Mouse (Mus musculus): ENCODE results near the gene Slc41a1.

Gene Slc41a1

GRCm38 (mm10) chr1:131828297-131829126, 1.2 kb downstream of the Slc41a1 start:
- no peak for DNase-seq

- DNase-seq = peak; percentile 59
Observed at GRCm38 (mm10) chr1:131829279-131829678, 2.0 kb downstream of the Slc41a1 start.

- peak; percentile 37 for DNase-seq
Observed at GRCm38 (mm10) chr1:131830561-131830960, 3.3 kb downstream of the Slc41a1 start.

DNA sequence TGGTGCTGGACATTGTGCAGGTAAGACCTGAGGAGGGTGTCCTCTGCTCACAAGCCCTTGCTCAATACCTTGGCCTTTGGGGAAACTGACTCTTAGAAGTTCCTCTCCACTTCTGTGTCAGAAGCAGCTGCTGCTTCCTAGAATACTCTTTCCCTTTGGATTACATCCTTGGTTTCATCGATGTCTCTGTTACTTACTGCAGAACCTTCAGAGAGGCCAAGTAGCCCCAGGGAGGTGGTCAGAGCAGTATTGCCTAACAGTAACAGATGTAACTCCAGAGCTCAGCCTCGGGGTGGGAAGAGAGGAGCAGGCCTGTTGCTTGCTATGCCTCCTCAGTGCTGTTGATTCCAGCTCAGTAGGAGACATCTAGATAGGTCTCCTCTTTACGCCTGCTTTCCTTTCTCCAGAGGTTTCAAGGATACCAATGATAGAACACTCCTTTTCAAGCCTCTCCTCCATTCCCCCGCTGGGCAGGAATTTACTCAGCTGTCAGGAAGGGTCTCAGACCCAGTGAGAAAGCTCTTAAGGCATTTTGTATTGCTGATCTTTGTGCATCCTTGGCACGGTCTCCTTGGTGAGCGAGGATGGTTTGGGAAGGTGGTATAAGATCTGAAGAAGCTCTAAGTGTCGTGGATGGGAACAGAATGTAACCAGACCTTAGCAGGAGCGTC, 3.8 kb downstream of the Slc41a1 start:
- no peak for DNase-seq

DNA sequence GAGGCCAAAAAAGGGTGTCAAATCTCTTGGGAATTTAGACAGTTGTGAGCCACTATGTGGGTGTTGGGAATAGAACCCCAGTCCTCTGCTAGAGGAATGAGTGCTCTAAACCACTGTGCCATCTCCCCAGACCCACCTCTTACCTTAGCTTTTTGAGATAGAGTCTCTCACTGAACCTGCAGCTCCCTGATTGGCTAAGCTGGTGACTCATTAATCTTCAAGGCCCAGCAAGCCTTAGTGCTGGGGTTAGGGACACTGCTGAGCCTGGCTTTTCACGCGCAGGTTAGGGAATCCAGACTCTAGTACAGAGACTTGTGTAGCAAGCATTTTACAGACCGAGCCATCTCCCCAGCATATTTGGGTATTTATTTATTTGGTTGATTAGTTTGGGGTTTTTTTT, 9.7 kb downstream of the Slc41a1 start:
- no peak for DNase-seq

- no peak for DNase-seq
Observed at GRCm38 (mm10) chr1:131838542-131838941, 11.2 kb downstream of the Slc41a1 start.

DNA sequence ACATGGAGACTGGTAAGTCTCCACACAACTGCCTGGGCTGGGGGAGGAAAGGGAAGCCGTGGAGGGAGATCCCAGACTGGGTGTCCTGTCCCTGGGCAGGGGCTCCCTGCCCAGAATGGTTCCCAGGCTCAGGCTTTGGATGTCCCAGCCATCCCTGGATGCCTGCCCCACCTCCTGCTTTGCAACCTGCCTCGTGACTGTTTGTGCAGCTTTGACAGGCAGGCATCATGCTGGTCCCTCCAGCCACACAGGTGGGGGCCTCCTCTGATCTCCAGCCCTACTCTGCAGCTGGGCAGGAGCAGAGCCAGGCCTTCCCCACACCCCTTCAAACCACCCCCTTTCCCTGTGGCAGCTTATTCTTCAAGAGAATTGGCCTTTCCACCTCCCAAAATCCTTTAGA, 12.0 kb downstream of the Slc41a1 start:
- peak; percentile 53 for DNase-seq

DNA sequence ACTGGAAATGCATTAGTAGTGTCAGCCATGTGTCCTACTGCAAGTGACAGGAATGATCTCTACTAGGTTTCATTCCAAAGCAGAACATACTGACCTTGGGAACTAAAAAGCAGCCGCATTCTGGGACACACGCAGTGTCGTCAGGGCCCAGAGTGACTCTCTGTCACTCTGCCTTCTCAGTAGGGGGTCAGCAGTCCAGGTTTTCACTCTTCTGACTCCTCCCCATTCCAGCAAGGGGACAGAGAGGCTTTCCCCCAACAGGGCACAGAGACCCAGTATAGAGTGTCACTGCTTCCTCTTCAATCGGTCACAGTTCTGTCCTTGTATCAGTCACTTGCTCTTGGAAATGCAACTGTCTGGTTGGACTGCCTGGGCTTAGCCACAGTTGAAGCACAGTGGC, 14.9 kb downstream of the Slc41a1 start:
- no peak for DNase-seq

DNA sequence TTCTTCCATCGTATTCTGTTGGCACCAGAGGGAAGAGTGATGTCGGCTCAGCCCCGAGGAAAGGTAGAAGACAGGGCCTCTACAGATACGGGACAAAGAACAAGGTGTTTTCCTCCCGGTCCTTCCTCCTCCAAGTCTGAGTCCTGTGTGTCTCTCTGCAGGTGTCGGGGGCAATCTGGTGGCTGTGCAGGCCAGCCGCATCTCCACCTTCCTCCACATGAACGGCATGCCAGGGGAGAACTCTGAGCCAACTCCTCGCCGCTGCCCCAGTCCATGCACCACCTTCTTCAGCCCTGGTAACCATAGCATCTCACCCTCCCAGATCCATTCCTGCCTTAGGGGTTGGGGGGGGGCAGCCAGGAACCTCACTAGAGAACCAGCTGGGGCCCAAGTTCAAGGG, 16.5 kb downstream of the Slc41a1 start:
- DNase-seq = peak; percentile 60

DNA sequence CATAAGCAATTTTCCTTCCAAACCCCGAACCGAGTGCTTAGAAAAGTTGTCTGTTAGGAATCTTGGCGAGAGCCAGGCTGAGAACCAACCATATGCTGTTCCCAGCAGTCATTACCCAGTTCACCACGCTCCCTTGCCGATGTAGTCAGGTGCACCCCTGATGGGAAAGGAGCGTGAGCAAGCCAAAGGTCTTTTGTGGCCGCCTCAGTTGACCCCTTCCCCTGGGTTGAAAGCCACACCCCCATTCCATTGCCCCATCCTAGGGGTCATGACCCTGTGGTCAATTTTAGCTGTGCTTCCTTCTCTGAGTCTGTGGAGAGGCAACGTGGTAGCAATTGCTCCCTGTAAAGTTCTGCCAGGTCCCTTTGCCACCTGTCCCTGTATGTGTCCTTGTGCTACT, 17.6 kb downstream of the Slc41a1 start:
- DNase-seq = peak; percentile 54

- DNase-seq = peak; percentile 84
Observed at GRCm38 (mm10) chr1:131846255-131846654, 19.0 kb downstream of the Slc41a1 start.

DNA sequence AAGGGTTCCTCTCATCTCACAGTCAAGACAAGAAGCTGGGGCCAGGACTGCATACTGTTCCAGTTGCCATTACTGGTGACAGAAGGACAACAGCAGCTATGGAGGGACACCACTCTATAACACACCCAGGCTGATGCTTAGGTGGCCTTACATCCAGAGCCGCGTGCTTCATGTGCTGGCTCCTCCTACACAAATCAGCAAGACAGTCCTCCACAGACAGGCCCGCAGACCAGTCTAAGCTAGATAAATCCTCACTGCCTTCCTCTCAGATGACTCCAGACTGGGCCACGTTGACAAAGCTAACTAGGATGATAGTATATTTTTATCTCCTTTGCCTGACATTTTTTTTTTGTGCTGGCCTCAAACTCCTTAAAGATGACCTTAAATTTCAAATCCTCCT, 34.5 kb downstream of the Slc41a1 start:
- no peak for DNase-seq

- DNase-seq = no peak
Observed at GRCm38 (mm10) chr1:131865596-131865995, 38.3 kb downstream of the Slc41a1 start.

DNA sequence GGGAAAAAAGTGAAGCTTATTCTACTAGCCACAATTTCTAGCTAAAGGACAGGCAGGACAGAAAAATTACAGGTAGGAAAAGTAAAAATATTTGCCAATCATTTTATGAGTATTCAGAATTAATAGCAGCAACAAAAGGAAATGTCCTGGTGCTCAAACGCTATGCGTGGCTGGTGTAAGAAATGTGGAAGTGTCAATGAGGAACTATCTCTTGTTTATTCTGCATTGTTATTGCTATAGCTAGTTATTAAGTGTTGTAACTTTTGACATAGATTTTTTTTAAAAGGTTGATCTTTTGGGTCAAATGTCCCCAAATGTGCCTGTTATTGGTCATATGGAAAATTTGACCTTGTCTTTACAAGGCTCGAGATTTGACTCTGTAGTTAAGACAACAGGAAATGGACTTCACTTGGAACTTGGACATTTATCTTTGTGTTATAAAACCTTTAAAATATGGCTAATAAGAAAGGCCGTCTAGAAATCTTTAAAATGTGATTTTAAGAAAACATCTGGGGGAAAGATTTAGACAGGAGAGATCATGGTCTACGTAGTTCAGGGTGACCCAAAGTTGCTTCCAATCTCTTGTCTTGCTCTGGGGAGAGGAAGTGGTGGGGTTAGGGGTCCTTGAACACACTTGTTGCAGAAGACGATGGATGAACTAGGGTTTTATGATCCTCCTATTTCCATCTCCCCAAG, 39.2 kb downstream of the Slc41a1 start:
- no peak for DNase-seq

GRCm38 (mm10) chr1:131867093-131867945, 40.0 kb downstream of the Slc41a1 start, which contains the start of gene Rab29:
Gene Rab29, plus strand, starts transcription at chr1:131867224.
- DNase-seq = peak; percentile 79

DNA sequence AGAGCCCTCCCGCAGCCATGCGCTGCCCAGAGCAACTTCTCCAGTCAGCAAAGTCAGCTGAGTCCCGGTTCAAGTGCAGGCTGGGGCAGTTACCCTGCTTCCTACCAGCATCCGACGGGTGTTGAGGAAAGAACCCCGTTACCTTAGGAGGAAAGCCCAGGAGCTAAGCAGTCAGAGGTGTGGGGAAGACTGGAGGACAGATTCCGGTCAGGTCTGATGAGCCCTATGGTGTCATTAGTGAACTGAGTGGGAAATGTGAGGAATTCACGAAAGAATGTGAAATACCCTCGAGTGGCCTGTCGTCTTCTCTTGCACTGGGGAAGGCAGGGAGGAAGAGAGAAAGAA, 40.6 kb downstream of the Slc41a1 start:
- no peak for DNase-seq

DNA sequence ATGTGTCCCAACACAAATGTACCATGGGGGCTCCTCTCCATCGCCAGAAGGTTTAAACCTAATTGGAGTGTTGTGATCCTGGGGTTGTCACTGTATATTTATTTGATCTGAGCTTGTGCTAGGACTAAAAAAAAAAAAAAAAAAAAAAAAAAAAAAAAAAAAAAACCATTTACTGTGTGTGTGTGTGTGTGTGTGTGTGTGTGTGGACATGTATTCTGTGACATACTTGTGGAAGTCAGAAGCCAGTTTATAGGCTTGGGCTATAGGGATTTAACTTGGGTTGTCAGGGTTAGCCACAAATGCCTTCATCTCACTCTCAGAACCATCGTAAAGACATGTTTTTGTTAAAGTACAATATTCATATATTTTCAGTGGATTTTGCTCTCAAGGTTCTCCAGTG, 42.3 kb downstream of the Slc41a1 start:
- no peak for DNase-seq

DNA sequence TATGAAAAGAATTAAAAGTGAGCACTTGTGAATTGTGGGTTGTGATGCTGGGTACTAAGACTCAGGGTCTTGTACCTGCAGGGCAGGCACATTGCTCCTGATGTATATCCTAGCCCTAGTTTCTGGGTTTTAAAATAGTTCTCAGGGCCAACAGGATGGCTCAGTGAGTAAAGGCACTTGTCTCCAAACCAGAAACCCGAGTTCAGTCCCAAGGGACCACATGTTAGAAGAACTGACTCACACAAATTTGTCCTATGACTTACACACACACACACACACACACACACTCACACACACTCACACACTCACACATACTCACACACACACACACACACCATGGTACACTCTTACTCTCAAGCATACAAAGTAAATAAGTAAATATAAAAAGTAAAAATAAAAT, 45.6 kb downstream of the Slc41a1 start:
- DNase-seq = no peak

DNA sequence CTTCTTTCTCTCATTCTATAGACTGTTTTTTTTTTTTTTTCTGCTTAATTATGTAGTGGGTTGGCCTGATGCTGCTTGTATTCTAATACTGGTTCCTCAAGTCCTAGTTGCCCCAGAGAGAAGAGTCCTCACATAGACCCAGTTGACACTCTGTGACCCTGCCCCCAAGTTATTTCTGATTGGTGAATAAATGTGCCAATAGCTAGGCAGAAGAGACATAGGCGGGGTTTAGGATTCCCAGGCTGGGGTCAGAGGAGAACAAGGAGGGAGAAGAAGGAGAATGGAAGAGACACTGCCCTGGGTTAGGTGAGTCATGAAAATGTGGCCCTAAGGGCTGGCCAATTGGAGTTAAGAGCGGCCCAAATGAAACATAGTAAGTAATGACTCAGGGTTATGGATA, 52.5 kb downstream of the Slc41a1 start:
- no peak for DNase-seq

GRCm38 (mm10) chr1:131882787-131883186, 55.5 kb downstream of the Slc41a1 start:
- no peak for DNase-seq

DNA sequence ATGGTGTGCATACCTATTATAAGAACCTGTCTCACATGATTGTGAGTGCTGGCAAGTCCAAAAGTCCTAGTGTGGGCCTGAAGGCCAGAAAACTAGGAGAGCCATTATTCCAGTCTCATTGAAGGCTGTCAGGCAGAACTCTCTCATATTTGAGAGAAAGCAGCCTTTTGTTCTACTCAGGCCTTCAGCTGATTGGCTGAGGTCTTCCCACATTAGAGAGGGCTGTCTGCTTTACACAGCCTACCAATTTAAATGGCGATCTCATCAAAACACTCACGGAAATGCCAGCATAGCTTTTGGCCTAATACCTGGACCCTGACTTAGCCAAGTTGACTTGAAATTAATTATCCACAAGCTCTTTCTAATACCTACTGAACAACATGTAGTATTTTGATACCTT, 58.9 kb downstream of the Slc41a1 start:
- no peak for DNase-seq

GRCm38 (mm10) chr1:131886641-131887040, 59.3 kb downstream of the Slc41a1 start:
- no peak for DNase-seq
